Mouse (Mus musculus) adrenal gland, postnatal 10 days (tissue): ENCODE results near the gene Ak7. TPM values are rescaled to one million over a fixed set of nuclear protein-coding genes. Genes with fewer than 3 reads are reported as not detected.

Experiments
- DNase-seq: peaks from one replicate; pipeline ENCODE4 v3.0.0; 2021; ENCODE audit warnings: mixed read lengths
- total RNA-seq, 2 experiments: library from RNA; stranded (reverse); gene quantifications; 2 replicates each; pipeline ENCODE4 v1.2.3; 2021

Gene Ak7
- total RNA-seq, 2 experiments from 2014 or later, result 0.12 to 0.18 TPM

DNA sequence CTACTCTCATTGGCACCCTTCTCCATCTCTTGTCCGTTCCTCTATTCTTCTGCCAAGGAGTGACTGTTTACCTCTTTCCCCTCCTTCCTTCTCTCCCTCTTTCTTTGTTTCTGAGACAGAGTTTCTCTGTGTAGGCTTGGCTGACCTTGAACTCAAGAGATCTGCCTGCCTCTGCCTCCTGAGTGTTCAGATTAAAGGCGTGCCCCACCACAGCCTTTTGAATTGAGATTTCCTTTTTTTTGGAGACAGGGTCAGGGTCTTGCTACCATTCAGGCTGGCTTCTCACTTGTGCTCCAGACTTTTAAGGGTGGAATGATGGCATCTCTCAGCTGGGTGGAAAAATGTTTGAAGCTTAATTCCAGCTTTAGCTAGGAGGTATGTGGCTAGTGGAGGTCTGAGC, 81.8 kb downstream of the Ak7 start:
- no peak for DNase-seq

DNA sequence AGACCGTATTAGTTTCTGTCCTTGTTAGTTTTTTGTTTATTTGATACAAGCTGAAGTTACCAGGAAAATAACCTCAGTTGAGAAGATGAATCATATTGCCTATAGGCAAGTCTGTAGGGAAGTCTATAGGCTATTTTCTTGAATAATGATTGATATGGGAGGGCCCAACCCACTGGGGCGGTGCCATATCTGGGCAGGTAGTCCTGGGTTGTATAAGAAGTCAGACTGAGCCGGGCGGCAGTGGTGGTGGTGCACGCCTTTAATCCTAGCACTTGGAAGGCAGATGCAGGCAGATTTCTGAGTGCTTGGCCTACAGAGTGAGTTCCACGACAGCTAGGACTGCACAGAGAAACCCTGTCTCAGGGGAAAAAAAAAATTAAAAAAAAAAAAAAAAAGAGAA, 84.1 kb downstream of the Ak7 start:
- DNase-seq, result no peak

DNA sequence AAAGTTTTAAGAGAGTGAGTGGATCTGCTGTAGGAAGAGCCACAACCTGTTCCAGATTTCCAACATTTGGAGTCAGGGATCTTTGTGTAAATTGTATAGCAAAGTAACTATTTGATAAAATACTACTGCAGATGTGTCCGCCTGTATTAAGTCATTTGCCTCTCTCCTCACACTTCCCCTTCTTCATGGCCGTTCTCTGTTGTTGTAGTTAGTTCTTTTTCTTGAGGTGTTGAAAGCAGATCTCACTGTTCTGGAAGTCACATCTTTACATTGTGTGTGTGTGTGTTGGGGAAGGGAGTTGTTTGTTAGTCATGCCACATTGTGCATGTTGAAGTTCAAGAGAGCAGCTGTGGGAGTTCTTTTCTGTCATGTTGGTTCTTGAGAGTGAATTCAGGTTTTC, 89.1 kb downstream of the Ak7 start:
- DNase-seq, result no peak

DNA sequence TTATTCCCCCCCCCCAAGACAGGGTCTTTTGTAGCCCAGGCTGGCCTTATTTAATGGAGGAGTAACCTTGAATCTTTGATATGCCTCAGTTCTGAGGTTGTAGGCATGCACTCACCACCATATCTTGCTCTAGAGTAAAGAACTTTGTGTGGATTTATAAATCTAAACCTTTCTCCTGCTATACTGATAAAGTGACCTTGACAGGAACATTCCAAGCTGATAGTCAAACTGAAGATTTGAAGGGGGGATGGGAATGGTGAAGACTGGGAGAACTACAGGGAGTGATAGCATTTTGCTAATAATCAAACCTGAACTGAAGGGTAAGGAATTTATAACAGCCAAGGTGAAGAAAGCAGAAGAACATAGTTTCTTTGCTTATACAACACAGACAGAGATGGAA, 92.2 kb downstream of the Ak7 start:
- no peak for DNase-seq

DNA sequence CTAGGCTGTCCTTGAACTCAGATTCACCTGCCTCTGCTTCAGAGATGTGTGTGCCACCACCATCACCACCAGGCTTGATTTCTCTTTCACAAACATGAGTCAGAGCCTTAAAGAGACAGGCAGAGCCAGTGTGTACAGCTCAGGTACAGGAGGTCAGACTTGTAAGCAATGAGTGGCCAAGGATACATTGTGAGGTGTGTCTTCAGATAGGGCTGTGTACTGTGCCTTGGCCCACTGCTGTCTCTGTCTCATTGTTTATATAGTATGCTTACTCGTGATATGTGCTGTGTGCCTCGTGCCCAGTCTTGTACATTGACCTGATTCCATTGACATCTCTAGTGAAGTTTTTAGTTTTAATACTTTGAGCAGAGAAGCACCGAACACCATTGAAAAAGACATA, 100.0 kb downstream of the Ak7 start:
- DNase-seq, result no peak

DNA sequence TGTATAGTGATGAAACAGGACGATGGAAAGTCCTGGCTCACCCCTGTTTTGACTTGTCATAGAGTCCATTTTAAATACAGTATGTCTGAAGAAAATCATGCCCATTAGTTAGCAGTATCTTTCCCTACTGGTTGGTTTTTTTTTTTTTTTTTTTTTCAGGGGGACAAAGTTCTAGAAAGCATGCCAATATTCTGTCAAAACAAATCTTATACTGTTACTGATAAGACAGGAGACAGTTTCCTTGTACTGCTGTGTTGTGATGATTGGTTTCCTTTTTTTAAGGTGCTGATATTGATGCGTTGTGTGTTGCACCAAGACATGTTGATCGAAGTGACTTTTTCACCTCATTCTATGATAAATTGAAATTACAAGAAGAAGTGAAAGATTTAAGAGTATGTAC, 100.4 kb downstream of the Ak7 start:
- DNase-seq, result no peak

DNA sequence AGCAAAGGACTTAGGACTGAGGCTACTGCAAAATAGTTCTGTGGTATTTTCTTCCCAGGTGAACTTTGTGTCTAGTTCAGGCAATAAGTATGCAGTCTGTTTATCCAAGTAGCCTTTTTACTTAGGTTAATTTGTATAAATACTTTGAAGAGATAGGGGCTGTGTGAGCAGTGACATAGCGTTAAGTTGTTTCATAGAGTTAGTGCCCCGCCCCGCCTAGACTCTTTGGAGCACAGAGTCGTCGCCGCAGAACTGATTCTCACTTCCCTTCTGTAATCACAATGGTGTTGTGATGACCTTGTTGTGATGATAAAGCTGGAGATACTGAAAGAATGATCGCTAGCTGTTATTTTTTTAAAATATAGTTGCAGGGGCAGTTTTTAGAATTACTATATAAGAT, 101.6 kb downstream of the Ak7 start:
- DNase-seq, result no peak

DNA sequence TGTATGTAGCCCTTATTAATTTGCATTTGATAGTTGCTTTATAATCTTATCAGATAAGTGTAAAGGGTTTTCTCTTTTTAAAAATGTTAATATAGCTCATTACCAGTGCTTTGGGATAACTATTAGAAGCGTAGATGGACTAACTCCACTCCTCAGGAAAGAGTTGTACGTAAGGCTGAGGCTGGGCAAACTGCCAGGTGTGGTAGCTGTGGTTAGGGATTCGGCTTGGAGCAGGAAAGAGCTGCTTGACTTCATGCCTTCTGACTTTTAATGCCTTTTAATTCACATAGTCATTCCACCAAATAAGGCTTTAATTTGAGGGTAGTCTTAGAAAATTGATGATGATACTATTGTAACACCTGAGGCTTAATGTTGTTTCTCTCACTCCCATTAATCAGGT, 103.2 kb downstream of the Ak7 start:
- peak; percentile 30 for DNase-seq

DNA sequence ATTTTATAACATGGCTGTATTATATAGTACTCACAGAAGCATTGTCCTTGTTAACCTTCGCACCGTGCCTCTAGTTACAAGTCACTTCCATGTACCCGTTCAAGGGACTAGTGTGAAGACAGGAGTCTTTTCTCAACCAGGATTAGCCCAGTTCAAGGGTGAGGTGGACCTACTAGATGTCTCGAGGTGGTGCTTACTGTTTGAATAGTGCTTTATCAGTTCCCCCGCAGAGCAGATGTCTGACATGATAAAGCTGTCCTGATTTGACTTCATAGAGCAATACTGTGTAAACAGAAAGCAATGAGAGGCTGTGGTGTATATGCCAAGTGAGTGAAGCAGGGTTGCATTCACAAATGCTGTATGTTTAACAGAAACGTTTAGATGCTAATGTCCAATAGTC, 104.8 kb downstream of the Ak7 start:
- no peak for DNase-seq

DNA sequence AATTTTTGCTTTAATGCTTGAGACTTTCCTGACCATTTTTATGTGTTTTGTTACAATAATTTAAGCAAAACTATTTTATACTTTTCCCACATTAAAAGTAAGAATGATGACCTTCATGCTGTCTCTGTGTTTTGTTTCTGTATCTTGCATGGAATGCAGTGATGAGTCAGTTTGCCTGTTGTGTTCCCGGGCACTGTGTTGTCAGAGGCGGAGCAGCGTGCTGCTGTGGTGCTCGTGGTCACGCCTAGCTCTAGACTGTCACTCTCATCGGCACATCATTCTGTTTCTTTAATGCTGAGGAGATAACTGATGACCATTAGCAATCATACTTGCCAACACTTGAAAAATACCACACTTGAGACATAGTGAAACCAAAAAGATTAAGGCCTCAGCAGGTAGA, 108.2 kb downstream of the Ak7 start:
- peak; percentile 33 for DNase-seq

DNA sequence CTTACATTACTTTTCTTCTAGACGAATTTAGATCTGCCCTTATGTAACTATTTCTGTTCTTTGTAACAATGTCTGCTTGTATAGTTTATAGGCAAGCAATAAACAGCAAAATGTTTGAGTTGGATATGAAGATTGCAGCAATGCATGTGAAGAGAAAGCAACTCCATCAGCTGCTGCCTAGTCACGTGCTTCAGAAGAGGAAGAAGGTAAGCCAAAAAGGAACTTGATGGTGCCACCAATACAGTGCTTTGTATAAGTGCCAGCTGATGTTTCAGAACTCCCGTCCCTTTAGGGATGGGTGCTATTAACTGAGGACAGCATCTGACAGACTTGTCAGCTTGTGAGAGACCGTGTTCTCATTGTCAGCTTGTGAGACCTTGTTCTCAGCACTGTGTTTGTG, 117.7 kb downstream of the Ak7 start:
- DNase-seq, result no peak

DNA sequence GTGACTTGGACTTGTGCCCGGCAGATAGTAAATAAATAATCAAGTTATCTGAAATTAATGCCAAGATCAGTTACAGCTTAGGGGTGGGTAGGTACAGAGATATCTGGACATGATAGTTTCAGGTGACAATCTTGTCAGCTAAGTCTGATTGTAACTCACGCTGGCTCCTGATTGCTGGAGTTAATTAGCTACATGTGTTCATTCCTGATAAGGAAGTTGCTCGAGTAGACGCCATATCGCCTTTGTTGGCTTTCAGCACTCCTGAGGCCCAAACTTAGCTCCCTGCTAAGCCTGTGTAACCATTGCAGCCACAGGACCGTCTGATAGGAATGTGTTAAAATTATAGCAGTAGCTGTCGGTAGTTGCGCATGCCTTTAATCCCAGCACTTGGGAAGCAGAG, 119.0 kb downstream of the Ak7 start:
- DNase-seq, result no peak

DNA sequence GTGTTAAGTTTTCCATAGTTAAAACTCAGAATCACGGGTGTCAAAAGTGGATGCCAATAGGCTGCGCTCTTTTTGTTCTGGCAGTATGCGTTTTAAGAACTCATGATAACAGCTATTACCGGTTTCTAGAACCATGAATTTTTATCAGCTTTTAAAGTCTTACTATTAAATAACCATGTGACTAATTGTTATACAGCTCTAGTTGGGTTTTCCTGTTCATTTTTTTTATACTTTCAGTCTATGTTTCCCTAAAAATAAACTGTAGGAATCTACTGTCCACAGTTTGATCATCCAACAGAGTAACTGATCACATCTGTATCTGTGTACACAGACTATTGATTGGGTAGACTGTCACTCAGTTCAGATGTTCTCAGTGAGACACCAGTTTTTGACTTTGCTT, 119.5 kb downstream of the Ak7 start:
- no peak for DNase-seq

Other genes with a start within 250 kb of the Ak7 start
- gene Bdkrb2, start 142.8 kb upstream of the Ak7 start, total RNA-seq, result 10 to 100 TPM in 1 of 2 experiments, 1 to 10 TPM in 1; 7.4 to 11.6 TPM
- not detected for gene Bdkrb1, start 102.9 kb upstream of the Ak7 start, total RNA-seq
- 10 to 100 TPM; 17.2 to 17.9 TPM for gene Gskip, start 21.1 kb upstream of the Ak7 start, total RNA-seq
- 10 to 100 TPM; 24.2 to 28.3 TPM for gene Atg2b, start 20.8 kb upstream of the Ak7 start, total RNA-seq
- 100 to 1,000 TPM; 165 to 177 TPM for gene Papola, start 78.7 kb downstream of the Ak7 start, total RNA-seq